Mouse (Mus musculus): ENCODE results near the gene Arl3.

DNA sequence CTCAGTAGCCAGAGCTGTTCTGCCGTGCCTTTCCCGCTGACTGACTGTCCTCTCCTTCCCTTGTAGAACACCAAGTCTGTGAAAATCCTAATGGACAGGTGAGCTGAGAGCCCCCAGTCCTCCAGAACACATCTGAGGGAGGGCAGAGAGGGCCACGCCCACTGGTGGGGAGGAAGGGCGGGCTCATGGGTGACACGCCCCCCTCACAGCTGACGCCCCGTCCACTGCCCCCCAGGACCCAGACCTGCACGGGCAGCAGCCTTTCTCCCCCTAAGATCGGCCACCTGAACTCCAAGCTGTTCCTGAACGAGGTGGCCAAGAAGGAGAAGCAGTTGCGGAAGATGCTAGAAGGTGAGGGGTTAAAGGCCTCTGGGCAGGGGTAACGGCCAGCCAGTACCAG lies 58.6 kb downstream of the Arl3 start:
- no peak for TF ChIP-seq CTCF (IDR thresholded peaks at IDR 0.05; ENCODE audit: control insufficient read depth, insufficient read depth, insufficient replicate concordance, low read depth, low read length)
- no peak for TF ChIP-seq POLR2A (IDR thresholded peaks at IDR 0.05; ENCODE audit: control insufficient read depth, low read depth, low read length)
